Mouse (Mus musculus) urinary bladder, adult 18-20 months (tissue): ENCODE data around the gene Phospho1.
A peak's percentile ranks its signal among the peaks of the same experiment; 100 is the strongest.
"Not testable (repeated sequence)": the region's sequence is repeated elsewhere in the genome, so short reads cannot be mapped to it uniquely, and the experiment has no call there.

Experiments
- DNase-seq, 2 experiments: peaks; one replicate each; pipeline ENCODE4 v3.0.0; 2022; ENCODE audit warnings: low spot score in 2 of 2, mixed read lengths in 2 of 2

The Phospho1 gene

DNA sequence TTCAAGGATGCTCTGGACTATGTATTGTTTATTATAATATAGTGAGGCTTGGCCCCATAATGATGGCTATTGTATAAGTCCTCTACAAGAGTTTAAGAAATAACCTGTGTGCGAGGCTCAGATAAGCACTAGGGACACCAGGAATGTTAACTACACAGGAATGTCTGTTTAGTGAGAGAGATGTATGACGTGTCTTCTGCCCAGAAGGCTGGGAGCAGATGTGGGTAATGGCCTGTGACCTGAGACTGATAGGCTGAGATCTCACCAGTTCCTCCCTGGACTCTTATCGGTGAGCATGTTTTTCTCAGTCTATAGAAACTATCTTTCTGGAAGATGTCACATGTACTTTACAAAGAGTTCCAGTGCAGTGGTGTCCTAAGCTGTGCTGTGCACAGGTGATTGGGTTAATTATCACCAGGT, 35.8 kb downstream of the Phospho1 start:
- DNase-seq, result no peak

DNA sequence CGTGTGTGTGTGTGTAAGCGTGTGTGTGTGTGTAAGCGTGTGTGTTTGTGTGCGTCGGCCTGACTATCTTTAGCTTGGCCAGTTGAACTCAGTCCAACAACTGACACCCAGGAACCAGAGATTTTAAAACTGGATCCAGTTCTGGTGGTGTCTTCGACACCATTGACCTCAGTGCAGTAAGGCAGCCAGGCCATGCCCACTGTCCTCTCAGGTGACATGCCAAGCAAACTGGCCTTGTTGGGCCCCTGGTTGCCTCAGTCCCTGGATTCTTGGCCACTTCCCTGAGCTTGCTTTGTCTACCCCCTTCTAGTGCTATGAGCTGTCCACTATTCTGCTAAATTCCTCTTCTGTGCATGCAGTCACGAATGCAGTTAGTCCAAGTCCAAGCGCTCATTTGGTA, 37.1 kb downstream of the Phospho1 start:
- no peak for DNase-seq

DNA sequence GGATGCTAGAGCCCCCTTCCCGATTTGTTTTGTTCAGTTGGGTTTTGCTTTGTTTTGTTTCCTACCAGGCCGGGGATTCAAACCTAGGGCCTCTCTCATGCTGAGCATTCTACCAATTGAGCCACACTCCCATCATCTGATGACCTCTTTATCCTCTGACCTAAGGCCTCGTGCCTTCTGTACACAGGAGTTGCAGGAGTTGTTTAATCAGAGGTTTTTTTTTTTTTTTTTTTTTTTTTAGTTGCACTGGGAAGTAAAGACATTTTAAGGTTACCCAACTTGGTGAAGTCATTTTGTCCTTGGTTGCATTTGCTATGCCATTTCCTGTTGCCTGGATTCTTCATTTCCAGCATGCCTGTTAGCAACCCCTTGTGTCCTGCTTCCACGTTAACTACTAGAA, 45.1 kb downstream of the Phospho1 start:
- no peak for DNase-seq

DNA sequence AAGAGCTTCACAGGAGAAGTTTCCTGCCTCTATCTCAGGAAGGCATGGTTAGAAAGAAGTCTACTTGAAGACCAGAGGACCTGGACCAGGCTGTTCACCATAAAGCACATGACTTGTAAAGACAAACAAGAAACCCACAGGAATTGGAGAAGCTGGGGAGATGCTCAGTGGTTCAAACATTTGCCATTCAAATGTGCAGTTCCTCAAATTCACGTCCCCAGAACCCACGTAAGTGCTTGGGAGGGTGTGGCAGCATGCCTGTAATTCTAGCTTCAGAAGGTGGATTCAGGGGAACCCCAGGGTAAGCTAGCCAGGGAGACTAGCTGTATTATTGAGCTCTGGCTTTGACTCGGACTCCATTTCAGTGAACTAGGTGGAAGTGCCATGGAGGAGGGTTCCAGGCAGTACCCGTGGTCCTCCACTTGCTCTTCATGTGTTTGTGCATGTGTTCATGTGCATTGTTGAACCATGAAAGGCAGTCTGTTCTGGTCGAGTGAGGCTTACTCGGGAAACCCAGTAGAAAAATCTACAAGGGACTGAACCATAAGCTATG, 45.7 kb downstream of the Phospho1 start:
- no peak for DNase-seq

DNA sequence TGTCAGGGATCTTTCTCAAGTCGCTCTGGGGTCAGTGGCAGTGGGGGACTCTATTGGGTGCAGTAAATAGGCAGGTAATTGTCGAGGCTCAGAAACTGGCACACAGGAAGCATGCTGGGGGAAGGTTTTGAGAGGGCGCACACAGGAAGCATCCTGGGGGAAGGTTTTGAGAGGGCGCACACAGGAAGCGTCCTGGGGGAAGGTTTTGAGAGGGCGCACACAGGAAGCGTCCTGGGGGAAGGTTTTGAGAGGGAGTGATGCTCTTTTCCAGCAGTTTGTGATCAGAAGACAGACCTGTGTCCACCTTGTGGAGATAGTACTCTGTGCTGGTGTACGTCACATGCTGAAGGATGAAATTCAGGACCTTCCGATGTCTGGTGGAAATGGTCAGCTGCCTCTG, 51.5 kb downstream of the Phospho1 start:
- no peak for DNase-seq

DNA sequence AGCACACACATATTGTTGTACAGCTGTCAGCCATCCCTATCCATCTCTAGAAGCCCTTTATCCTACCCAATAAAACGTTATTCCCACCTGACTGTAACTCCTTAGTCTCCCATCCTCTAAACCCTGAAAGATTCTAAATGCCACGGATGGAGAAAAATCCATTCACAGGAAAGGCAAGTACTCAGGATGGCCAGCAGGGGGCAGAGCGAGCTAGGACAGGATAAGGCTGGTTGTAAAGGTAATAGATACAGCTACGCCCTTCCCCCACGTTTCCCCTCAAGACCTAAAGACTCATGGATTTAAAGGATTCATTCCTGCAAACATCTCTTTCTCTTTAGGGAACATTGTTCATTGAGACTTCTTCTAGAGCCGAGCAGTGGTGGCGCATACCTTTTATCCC, 52.0 kb downstream of the Phospho1 start:
- peak; percentile 11 to 45 for DNase-seq

- not testable (repeated sequence) for DNase-seq
These were observed 55.6 kb downstream of the Phospho1 start for GRCm38 (mm10) chr11:95879861-95880260.
